Mouse (Mus musculus): ENCODE measurements around the gene Pimreg.

The Pimreg gene

DNA sequence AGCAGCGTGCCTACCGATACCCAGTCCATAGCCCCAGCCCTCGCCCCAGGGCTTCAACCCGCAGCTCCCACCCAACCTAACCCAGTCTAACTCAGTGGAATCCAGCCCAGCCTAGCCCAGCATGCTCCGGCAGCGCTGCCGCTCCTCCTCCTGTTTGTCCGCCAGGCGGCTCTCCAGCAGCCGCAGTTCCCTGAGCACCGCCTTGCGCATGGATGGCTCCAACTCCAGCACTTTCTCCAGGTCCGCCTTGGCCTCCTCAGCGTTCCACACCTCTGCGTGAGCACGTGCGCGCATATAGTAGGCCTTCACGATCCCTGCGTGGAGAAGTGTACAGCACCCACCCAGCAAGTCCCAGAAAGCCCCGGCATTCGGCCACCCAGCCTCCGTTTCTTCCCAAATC, 12.7 kb upstream of the Pimreg start:
- no peak for DNase-seq (ENCODE audit: low spot score in 2 of 2)

DNA sequence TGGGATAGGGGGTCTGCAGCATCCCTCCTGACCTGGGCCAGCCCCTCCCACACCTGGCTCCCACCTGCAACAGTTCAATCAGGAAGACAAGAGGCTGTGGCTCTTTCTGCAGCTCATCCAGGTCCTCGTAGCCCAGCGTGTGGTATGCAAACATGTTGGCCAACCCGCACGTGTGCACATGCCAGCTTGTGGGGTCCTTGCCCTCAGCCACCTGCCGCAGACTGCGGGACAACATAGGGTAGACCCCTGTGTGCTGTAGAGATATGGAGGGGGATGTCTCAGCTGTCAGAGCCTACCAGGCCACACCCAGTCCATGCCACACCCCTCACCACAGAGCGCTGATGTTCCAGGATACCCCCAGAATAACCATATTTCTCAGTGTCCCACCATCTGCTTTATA, 10.5 kb upstream of the Pimreg start:
- DNase-seq (ENCODE audit: low spot score in 2 of 2): no peak

DNA sequence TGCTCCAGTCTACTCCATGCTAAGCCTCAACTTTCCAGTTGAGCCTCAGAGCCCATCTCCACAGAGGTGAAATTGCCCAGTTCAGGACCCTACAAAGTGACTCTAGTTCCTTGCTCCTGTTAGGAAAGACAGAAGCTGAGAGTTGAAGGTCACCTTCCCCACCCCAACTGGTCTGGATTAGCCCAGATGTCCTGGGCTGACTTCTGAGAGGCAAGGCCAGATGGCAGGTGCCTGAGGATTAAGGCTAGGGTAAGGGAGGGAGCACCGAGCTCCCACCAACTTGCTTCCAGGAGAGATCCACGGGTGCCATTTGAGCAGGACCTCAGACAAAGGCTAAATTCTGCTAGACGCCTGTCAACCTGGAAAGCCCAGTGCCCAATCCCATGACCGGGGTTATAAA, 9.7 kb upstream of the Pimreg start:
- DNase-seq (ENCODE audit: low spot score in 2 of 2): no peak

DNA sequence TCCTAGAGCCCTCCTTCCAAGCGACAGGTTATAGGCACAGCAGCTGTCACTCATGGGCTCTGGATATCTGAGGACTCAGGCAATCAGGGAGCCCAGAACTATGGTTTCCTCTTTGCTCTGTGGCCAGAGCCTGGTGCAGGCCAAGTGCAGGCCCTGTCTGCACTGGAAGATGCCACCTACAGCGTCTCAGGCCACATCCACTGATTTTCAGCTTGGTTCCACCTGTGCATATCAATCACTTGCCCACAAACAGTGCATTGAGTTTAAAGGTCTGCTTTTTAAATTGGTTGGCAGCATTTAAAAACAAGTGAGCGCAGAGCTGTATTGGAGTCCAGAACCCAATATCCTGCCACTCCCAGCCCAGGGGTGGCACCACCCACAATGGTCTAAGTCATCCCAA, 9.2 kb upstream of the Pimreg start:
- DNase-seq (ENCODE audit: low spot score in 2 of 2): no peak

DNA sequence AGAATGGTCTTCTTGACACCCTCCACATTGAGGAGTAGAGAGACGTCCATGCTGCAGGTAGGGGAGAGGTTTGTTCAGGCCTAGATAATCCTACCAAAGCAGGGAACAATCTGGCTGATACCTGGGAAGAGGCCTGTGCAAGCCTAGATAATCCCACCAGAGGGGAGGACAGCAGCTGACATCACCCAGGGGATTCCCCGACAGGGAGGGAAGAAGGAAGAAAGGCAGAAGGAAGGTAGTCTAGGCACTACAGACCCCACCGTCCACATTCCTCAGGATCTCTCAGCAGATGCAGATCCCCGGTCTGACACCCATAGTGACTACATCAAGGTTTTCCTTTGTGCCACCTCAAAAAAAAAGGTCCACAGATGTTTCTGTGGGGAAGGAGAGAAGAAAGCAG, 4.4 kb upstream of the Pimreg start, which contains the start of gene Aipl1:
Gene Aipl1, minus strand, starts transcription at position 101 of the 400 bp plus-strand sequence.
- DNase-seq (ENCODE audit: low spot score in 2 of 2): no peak

DNA sequence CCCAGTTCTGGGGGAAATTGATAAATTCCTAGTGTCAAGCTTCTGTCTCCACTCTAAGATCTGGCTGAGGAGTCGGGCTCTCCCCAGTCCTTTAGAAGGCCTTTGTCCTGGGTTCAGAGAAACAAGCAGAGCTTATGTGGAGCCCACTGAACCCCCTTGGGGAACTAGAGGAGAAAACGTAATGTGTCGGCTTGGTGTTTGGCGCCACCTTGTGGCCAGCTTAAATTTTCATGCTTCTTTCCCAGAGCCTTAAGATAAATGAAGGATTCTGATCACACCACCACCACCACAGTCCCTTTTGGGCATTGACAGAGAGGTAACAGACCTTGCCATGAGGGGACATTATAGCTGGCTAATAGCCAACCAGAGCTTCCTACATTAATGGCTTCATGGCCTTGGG, 3.8 kb upstream of the Pimreg start:
- DNase-seq (ENCODE audit: low spot score in 2 of 2): peak; percentile 60 to 81

DNA sequence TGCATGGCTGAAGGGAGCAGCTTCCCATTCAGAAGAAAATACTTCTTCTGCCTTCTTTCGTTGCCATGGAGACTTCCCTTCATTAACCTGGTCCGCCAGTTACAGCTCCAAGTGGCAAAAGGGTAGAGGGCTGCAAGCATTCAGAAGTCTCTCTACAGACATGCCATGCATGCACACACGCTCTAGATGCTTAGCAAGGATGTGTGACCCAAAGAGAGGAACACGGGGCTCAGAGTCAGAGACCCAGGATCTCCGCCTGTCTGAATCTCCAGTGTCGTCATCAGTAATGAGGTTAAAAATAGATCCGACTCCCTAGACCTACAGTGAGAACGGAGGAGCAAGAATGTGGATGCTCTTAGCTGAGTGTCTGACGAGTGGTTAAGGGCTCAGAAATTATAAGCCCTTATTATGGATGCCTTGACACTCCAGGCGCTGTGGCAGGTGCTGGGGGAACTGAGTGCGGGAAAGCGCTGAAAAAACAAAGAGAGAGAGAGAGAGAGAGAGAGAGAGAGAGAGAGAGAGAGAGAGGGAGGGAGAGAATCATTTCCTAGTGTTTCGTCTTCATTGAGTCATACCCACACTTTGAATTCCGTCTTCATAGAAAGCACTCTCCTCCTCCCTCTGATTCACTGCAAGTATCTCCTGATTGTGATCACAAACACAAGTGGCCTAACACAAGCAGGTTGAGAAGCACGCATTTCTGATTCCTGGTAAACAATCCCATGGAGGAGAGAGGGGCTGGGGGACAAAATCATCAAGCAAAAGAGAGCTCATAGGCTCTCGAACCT, 2.0 kb upstream of the Pimreg start:
- no peak for DNase-seq (ENCODE audit: low spot score in 2 of 2)

DNA sequence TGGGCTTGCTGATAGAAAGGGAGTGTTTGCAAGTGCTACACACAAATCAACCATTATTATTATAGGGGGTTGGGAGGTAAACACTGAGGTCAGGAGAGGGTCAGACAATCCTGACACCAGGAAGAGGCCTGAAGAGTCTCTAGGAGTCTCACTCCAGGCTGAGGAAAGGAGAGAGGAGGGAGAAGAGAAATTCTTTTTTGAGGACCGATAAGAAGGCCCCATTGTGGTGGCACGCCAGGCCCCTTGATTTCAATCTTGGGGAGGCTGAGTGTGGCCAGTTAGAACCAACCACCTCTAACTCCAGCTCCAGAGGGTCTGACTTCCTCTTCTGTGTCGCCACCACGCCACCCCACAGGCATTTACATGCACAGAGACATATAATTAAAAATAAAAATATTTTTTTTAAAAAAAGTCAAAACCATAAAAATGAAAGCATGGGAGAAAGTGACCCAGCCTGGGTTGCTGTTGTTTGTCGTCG, 503 bp upstream of the Pimreg start:
- no peak for DNase-seq (ENCODE audit: low spot score in 2 of 2)

DNA sequence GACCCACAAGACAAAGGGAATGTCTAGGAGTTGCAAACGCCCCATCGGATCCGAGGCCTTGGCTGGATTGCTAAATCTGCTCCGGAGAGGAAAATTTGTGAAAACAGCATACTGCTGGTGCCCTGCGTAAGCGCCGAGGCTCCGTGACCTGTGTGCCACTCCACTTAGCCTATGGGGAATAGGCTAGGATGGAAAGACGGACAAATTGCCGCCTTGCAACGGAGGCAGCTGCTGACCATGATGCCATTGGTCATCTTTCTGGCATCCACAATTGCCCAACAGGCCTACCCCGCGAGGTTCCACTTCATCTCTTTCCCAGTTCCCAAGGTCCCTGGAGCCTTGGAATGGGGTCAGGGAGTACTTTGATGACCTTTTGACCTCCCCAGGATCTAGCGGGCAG, 799 bp downstream of the Pimreg start:
- DNase-seq (ENCODE audit: low spot score in 2 of 2): no peak

DNA sequence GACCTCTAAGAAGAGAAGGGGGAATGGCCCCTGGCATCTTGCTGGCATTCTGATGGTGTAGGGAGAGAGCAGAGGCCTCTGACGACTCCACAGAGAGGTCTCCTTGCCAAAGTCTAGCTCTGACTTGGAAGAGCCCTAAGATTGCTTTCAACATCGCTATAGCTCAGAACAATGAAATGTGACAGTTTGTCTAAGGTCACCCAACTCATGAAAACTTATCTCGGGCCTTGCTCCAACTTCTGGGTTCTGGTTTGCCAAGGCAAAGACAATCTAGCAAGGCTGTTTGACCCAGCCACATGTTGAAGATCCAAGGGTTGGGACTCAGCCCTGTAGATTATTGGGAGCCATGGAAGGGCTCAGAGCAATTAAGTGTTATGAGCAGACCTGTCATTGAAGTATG, 2.4 kb downstream of the Pimreg start:
- no peak for DNase-seq (ENCODE audit: low spot score in 2 of 2)

DNA sequence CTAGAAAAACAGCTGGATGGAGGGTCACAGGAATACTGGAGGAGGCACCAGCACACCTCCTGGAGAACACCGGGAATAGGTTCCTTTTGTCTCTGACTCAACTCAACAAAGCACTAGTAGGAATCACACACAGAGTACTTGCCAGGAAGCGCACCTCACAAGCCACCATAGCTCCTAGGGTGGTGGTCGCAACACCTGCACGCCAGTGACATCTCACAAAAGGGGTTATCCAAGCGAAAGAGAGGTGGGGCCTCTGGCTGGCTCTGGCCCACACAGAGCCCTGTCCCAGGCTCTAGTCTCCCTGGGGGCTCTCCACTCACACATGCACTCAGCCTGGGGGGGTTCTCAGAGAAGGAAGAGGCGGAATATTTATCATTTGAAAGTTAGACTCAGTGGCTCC, 6.9 kb downstream of the Pimreg start:
- DNase-seq (ENCODE audit: low spot score in 2 of 2): no peak

DNA sequence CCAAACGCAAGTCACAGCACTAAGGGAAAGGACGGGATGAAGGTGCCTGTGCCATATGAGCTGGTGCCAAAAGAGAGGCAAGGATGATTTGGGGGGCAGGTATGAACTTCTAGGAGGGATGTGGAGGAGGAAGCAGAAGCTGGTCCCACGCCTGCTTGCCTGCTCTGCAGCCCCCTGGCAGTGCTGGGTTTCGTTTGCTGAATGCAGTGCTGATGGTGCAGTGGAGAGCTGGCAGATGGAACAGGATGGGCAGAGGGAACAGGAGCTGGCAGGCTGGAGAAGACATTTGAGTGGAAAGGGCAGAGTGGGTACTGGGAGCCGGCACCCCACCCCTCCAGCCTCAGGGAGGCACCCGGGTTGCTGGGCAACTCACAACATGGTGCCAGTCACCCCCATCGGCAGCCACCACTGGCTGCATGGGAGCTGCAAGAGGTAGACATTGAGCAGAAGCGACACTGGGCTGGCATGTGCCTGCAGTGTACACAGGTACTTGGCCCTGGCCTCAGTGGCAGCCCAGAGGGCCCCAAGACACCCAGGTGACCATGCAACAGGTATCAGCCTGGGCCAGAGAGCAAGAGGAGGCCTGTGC, 7.4 kb downstream of the Pimreg start:
- no peak for DNase-seq (ENCODE audit: low spot score in 2 of 2)

DNA sequence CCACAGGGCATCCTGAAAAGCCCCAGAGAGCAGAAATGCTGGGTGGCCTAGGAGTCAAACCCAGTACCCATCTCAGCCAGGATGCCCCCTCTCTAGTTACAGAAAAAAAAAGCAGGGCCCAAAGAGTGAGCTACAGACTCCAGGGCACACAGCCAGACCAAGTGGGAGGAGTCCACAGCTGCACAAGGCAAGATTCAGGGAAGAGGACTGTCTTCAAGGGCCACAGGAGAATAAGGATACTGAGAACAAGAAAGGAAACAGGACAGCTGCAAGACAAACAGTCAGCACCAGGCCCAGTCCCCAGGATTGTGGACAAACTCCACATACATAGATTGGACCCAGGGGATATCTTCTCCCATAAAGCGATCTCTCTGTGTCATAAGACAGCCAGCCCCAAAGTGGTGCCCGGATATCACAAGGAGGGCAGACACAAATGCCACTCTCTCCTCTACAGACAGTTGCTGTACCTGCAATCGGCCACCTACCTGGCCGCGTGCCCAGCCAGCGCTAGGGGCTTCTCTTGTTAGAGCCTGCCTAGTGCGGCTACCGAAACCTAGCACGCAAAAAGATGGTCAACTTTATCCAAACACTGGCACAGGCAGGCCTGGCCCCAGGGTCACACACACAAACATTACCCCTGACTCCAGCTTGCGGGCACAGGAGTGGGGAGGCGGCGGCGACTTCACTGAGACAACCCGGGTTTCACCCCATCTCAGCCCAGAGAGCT, 8.5 kb downstream of the Pimreg start:
- DNase-seq (ENCODE audit: low spot score in 2 of 2): no peak

DNA sequence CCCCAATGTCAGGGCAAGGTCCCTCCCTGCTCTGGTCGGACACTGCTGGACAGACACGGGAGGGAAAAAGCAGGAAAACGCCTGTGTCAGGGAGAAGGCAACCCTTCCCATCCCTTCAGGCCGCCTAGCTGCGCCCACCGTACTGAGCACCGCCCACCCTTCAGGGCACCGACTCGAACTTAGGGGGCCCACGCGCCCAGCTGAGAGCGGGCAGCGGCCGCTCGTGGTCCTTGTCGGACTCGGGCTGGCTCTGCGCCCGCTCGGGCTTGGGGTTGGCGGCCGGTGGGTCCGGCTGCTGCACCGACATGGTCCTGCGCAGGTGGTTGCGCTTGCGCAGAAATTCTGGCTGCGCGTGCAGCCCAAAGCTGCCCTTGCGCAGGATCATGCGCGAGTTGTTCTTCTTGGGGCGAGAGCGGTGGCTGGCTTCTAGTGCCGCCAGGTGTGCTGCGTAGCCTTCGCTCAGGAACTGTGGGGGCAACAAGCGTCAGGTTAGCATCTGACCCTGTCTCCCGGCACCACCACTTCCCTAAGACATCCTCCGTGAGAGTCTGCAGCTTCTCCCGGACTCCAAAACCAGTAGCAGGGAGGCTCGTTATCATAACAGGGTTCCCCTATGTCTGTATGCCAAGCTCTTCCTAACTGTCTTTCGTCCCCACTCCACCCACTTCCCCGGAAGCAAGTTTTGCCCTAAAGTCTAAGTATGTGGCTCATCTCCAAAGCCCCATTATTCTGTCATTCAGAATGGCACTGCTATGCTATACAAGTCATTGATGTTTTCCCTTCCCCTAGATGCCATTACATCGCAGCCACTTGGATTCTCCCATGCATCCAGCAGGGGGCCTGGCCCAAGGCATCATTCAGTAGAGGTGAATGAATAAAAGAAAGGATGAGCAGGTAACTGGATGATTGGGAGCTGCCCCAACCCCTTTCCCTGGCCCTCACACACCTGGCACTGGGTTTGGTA, 9.3 kb downstream of the Pimreg start:
- DNase-seq (ENCODE audit: low spot score in 2 of 2): peak; percentile 52

DNA sequence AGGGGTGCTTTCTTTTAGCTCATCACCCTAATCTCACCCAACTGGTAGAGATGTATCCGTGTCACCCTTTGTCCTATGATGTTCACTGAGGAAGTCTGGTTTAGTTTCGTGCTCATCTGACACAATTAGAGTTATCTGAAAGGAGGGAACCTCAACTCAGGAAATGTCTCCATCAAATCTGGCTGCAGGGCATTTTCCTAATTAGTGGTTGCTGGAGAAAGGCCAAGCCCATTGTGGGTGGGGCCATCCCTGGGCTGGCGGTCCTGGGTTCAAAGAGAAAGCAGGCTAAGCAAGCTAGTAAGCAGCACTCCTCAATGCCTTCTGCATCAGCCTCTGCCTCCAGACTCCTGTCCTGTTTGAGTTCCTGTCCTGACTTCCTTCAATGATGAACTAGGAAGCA, 10.4 kb downstream of the Pimreg start:
- no peak for DNase-seq (ENCODE audit: low spot score in 2 of 2)

DNA sequence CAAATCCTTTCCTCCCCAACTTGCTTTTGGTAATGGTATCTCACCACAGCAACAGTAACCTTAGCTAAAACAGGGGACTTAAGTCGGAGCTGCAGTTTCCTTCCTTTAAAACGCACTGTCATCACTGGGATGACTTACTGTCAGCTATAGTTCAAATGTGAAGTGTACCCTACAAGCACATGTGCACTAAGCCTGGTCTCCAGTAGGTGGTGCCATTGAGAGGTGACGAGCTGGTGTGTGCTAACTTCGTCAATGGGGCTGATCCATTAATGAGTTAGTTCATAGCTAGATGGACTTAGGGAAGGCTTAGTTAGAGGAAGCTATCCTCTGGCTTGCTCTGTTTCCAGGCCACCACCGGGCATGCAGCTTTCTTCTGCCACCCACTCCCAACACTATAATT, 10.8 kb downstream of the Pimreg start:
- peak; percentile 60 to 73 for DNase-seq (ENCODE audit: low spot score in 2 of 2)

DNA sequence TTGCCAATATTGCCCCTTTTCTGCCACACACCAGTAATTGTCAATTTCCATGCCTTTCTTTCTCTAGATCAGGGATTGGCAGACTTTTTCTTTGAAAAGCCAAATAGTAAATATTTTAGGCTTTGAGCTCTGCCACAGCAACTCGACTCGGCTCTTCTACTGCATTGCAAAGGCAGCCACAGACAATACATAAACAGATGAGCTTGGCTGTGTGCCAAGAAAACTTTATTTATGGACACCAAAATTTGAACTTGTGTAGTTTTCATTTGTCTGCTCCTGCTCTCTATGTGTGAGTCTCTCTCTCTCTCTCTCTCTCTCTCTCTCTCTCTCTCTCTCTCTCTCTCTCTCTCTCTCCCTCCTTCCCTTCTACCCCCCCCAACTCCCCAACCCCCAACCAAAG, 13.3 kb downstream of the Pimreg start:
- DNase-seq (ENCODE audit: low spot score in 2 of 2): no peak

DNA sequence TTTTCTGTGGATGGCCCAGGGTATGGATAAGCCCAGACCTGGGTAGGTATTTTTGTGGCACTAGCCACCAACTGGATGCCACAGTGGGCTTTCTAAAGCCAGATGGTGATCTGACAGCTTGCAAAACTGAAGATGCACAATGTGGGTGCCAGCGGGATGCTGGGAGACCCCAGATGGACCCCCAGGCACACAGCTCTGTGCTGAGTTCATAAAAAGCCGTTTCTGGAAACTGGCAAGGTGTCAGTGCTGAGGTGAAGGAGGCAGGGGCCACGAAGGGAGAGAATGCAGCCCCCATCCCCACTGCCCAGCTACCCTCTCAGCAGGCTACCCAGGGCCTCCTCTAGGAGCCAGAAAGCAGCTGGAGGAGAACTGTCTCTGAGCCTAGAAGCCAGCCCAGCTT, 15.3 kb downstream of the Pimreg start:
- DNase-seq (ENCODE audit: low spot score in 2 of 2): no peak

DNA sequence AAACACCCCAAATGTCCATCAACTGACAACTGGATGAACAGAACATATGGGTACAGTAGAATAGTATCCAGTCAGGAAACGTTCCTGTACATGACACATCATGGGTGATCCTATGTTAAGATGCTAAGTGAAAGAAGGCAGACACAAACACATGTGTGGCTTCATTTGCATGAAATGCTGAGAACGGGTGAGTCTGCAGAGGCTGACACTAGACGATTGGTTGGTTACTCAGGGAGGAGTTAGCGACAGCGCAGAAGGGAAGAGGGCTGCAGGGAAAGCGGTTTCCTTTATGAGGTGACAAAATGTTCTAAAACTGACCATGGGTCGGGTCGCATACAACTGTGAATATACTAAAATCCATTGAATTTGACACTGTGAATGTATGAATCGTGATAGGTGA, 18.6 kb downstream of the Pimreg start:
- no peak for DNase-seq (ENCODE audit: low spot score in 2 of 2)

DNA sequence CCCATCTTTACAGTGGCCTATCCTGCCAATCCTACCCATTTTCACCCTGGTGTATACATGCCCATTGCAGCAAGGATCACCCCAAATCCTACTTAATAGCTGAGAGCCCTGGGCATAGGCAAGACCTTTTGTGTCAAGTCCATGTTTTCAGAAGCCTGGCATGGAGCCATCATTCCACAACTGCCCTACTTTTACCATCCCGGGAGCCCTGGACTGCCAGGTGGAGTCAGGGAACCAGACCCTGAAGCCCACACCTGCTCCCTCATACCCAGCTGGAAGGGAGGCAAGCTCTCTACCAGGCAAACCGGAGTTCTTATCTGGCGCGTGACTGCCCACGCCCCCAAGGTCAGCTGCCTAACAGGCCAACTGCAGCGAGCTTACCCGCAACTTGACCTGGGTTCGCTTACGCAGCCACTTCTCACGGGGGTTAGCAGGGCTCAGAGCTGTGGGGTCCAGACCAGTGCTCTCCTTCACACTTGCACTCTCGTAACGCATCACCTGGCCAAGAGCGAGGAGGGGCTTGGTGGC, 19.3 kb downstream of the Pimreg start:
- no peak for DNase-seq (ENCODE audit: low spot score in 2 of 2)

DNA sequence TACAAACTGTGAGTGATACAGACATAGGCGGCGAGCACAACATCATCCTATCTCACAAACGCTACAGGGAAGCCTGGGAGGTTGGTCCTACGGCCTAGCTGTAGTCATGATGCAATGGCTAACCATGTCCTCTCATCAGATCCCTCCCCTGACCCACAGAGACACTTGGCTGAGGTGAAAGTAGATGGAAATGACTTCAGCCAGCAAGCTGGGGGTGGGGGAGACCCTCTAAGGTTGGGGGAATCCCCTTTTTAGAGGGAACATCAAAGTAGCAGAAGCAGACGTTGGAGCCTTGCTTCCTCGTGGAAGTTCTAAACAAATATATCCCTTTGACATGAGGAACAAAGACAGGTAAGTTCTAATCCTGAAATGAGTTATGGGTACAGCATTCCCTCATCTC, 22.6 kb downstream of the Pimreg start:
- no peak for DNase-seq (ENCODE audit: low spot score in 2 of 2)
